Comparison of ENCODE assay signal across 9 mouse cellular contexts in the genomic region with DNA sequence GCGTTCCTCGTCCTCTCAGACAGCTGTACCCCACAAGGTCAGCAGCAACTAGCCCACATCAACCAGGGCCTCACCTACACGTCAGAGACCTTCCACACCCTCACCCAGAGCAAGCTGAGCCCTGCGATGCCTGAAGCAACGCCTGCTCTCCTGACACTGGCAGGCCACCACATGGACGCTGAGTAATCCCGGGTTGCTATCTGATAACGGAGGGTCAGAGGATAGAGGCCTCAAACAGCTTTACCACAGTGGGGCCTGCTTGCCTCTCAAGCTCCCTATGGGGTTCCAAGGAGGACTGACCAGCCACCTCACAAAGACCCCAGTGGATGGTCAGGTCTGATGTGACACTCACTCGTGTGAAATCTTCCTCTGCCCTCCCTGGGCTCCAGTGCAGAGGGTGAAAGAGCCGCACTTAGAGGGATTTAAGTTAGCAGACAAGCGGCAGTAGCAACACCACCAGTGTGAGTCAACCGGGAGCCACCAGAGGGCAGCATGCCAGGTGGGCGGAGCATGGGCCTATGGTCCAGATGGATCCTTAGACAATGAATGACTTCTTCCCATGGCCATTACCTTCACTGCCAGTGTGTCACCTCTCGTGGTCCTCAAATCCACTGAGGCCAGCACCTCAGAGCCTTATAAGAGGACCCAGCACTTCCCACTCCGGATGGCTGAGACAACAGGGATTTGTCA. TPM values are rescaled to one million over a fixed set of nuclear protein-coding genes. Genes with fewer than 3 reads are reported as not detected.
DNase-seq lines count a peak whose midpoint lies in the region; ATAC-seq lines count a peak whose summit lies in the region.
"Had no signal": no experiment of that assay in that cellular context is flagged by ENCODE, and none has a peak within 500 bp of the region (broad histone marks: within the 10 kb centered on the region; RNA-seq: fewer than 3 reads in every experiment).

No protein-coding gene starts in this region.

- no peak overlapping the region for H3K4me3 ChIP-seq in midbrain, embryonic 16.5 days (ENCODE audit: low read depth, low read length)
- H3K4me3 ChIP-seq in stomach, embryonic 14.5 days (ENCODE audit: low read depth, low read length) = no peak overlapping the region

- H3K27ac ChIP-seq in midbrain, embryonic 16.5 days (ENCODE audit: low read length) = no peak overlapping the region; the same call in 1 of the 2 replicates
- H3K27ac ChIP-seq in stomach, embryonic 14.5 days (ENCODE audit: low read length) = no peak overlapping the region
- H3K27ac ChIP-seq: macrophage had no signal

- intact Hi-C loops in heart, postnatal 14 days (cut with DNase I) = loop anchor here (2.0 kb wide), 1 partner anchor 13 kb away; the partner anchor contains the start of gene Tmem201
- intact Hi-C loops in left cerebral cortex, postnatal 25 days (cut with DNase I) = no loop called here

- 69% methylated on average over 15 of the region's 15 CpGs for WGBS in midbrain, embryonic 16.5 days
- WGBS in stomach, embryonic 14.5 days = 65% methylated on average over 15 of the region's 15 CpGs

- peak; percentile 82 for DNase-seq in layer of hippocampus, adult 11-12 months (ENCODE audit: low spot score)
- DNase-seq in layer of hippocampus, adult 9-10 months (ENCODE audit: low spot score) = no peak
- DNase-seq in adrenal gland, postnatal 10 days = peak; percentile 95
- peak; percentile 66 for DNase-seq in embryo, embryonic 9.5 days (ENCODE audit: extremely low spot score)
- peak; percentile 84 to 91 for DNase-seq in heart, postnatal 14 days
- peak; percentile 59 to 77 for DNase-seq in left cerebral cortex, postnatal 25 days (ENCODE audit: low spot score in 2 of 2)

- H3K9ac ChIP-seq in midbrain, embryonic 16.5 days (ENCODE audit: low read depth, low read length) = peak overlapping the region; percentile 18; the same call in 1 of the 2 replicates
- no peak overlapping the region for H3K9ac ChIP-seq in stomach, embryonic 14.5 days (replicated peaks; ENCODE audit: low read depth, low read length)

- ATAC-seq in midbrain, embryonic 16.5 days = no peak
- 0 out of 2 replicates have a peak, but pooled peaks have one; percentile 20 for ATAC-seq in stomach, embryonic 14.5 days (ENCODE audit: insufficient number of reproducible peaks, insufficient read depth, low FRiP score, low read depth)

- H3K9me3 ChIP-seq in midbrain, embryonic 16.5 days (replicated peaks; ENCODE audit: control insufficient read depth, low read length, poor library complexity, severe bottlenecking) = no peaks in the 10 kb centered on the region
- H3K9me3 ChIP-seq in stomach, embryonic 14.5 days (ENCODE audit: control insufficient read depth, low read depth, low read length) = no peaks in the 10 kb centered on the region

- no peak overlapping the region for H3K4me2 ChIP-seq in midbrain, embryonic 16.5 days (ENCODE audit: low read length)
- no peak overlapping the region for H3K4me2 ChIP-seq in stomach, embryonic 14.5 days (replicated peaks; ENCODE audit: low read depth, low read length)

- H3K27me3 ChIP-seq in midbrain, embryonic 16.5 days (ENCODE audit: control insufficient read depth, insufficient read depth, low read depth, low read length) = no peaks in the 10 kb centered on the region
- H3K27me3 ChIP-seq in stomach, embryonic 14.5 days (ENCODE audit: control insufficient read depth, insufficient read depth, low read length) = no peaks in the 10 kb centered on the region

- H3K36me3 ChIP-seq in midbrain, embryonic 16.5 days (ENCODE audit: control insufficient read depth, insufficient read depth, low read length) = peaks cover 29% of the 10 kb centered on the region
- peaks cover 66% of the 10 kb centered on the region for H3K36me3 ChIP-seq in stomach, embryonic 14.5 days (ENCODE audit: control insufficient read depth, insufficient read depth, low read length)

- peaks cover 7% of the 10 kb centered on the region for H3K4me1 ChIP-seq in midbrain, embryonic 16.5 days (ENCODE audit: control insufficient read depth, insufficient read depth, low read length)
- no peaks in the 10 kb centered on the region for H3K4me1 ChIP-seq in stomach, embryonic 14.5 days (ENCODE audit: control insufficient read depth, insufficient read depth, low read length)

RNA-seq across cellular contexts. Expression of gene Tmem201, which starts 12.0 kb away (rescaled TPM):
- total RNA-seq in adrenal gland, postnatal 10 days (2021) = 10 to 100 TPM; 35.0 to 43.6 TPM
- total RNA-seq in heart, postnatal 14 days (2021) = 10 to 100 TPM; 82.7 to 83.9 TPM
- 10 to 100 TPM; 59.6 to 65.5 TPM for total RNA-seq in left cerebral cortex, postnatal 25 days (2021)
- 46.3 and 47.8 TPM in 2 replicates for polyA plus RNA-seq in midbrain, embryonic 16.5 days (2015; fragmentation: Nextera tagmentation; extraction: Ambion mirVana)
- polyA plus RNA-seq in stomach, embryonic 14.5 days (2014; fragmentation: Nextera tagmentation; extraction: Ambion mirVana) = 19.7 and 21.8 TPM in 2 replicates

RNA-seq across cellular contexts. Expression of gene Pik3cd, which starts 23.4 kb away (rescaled TPM):
- 10 to 100 TPM in 1 of 2 experiments, 1 to 10 TPM in 1; 7.5 to 12.1 TPM for total RNA-seq in adrenal gland, postnatal 10 days (2021)
- total RNA-seq in heart, postnatal 14 days (2021) = 1 to 10 TPM; 4.8 to 5.5 TPM
- 10 to 100 TPM; 20.0 to 25.9 TPM for total RNA-seq in left cerebral cortex, postnatal 25 days (2021)
- polyA plus RNA-seq in midbrain, embryonic 16.5 days (2015; fragmentation: Nextera tagmentation; extraction: Ambion mirVana) = 13.9 and 15.7 TPM in 2 replicates
- 4.8 and 6.1 TPM in 2 replicates for polyA plus RNA-seq in stomach, embryonic 14.5 days (2014; fragmentation: Nextera tagmentation; extraction: Ambion mirVana)

RNA-seq across cellular contexts. Expression of gene Slc25a33, which starts 48.3 kb away (rescaled TPM):
- 10 to 100 TPM; 24.3 to 34.0 TPM for total RNA-seq in adrenal gland, postnatal 10 days (2021)
- 10 to 100 TPM; 16.2 to 24.2 TPM for total RNA-seq in heart, postnatal 14 days (2021)
- total RNA-seq in left cerebral cortex, postnatal 25 days (2021) = 10 to 100 TPM; 29.2 to 36.0 TPM
- 28.8 and 29.1 TPM in 2 replicates for polyA plus RNA-seq in midbrain, embryonic 16.5 days (2015; fragmentation: Nextera tagmentation; extraction: Ambion mirVana)
- 9.4 and 9.5 TPM in 2 replicates for polyA plus RNA-seq in stomach, embryonic 14.5 days (2014; fragmentation: Nextera tagmentation; extraction: Ambion mirVana)
